Mouse (Mus musculus) neural tube, embryonic 14.5 days (tissue): ENCODE measurements at regions not wholly inside any gene's neighbourhood (a gene's known extent, or its start where the extent isn't known, plus 50 kb on each side); places are given as distances from the start of the nearest gene placed in this dataset.
A peak's percentile ranks its signal among the peaks of the same experiment; 100 is the strongest.

ENCODE experiments used
- ATAC-seq: fragments of 200-750 bp; cut with Nextera tagmentation; 2 replicates; pipeline ENCODE4 v1.8.0; 2017; ENCODE audit warnings: low read depth, mild to moderate bottlenecking, moderate TSS enrichment, moderate library complexity
- H3K27ac ChIP-seq: fragments of 300-500 bp; sonication (generic); 2 replicates; pipeline ENCODE4 v1.5.1; 2014; ENCODE audit warnings: low read depth, mild to moderate bottlenecking, control low read depth, low read length, moderate library complexity, mixed read lengths
- H3K27me3 ChIP-seq: fragments of 300-500 bp; sonication (generic); 2 replicates; pipeline ENCODE4 v1.6.1; 2014; ENCODE audit warnings: low read length; ENCODE audit not compliant: control insufficient read depth, insufficient read depth
- H3K36me3 ChIP-seq: fragments of 300-500 bp; sonication (generic); 2 replicates; pipeline ENCODE4 v1.6.1; 2014; ENCODE audit warnings: low read length, mixed read lengths; ENCODE audit not compliant: control insufficient read depth, insufficient read depth
- H3K4me1 ChIP-seq: fragments of 300-500 bp; sonication (generic); 2 replicates; pipeline ENCODE4 v1.6.1; 2014; ENCODE audit warnings: low read length; ENCODE audit not compliant: control insufficient read depth, insufficient read depth
- H3K4me2 ChIP-seq: fragments of 300-500 bp; sonication (generic); 2 replicates; pipeline ENCODE4 v1.6.1; 2014; ENCODE audit warnings: mild to moderate bottlenecking, low read depth, low read length, control low read depth
- H3K4me3 ChIP-seq: fragments of 300-500 bp; sonication (generic); 2 replicates; pipeline ENCODE4 v1.5.1; 2014; ENCODE audit warnings: low read depth, low read length, control low read depth, mixed read lengths
- H3K9ac ChIP-seq: fragments of 300-500 bp; sonication (generic); replicated peaks from 2 replicates; pipeline ENCODE4 v1.6.1; 2014; ENCODE audit warnings: low read depth, mild to moderate bottlenecking, control low read depth, low read length, mixed read lengths
- H3K9me3 ChIP-seq: fragments of 300-500 bp; sonication (generic); 2 replicates; pipeline ENCODE4 v1.6.1; 2016; ENCODE audit warnings: low read length; ENCODE audit not compliant: control insufficient read depth
- WGBS: fragments of 180-500 bp; shearing (Covaris S2); extraction: QIAGEN DNeasy Blood & Tissue Kit; methylation state at CpG from one replicate; pipeline ENCODE4 v1.1.7; 2014; 5-methylcytosine and 5-hydroxymethylcytosine counted together

- H3K4me3 ChIP-seq = no peak overlapping the region
- H3K9ac ChIP-seq = no peak overlapping the region
- no peaks in the 10 kb centered on the region for H3K27me3 ChIP-seq
- H3K27ac ChIP-seq = no peak overlapping the region
- no peaks in the 10 kb centered on the region for H3K36me3 ChIP-seq
- H3K4me2 ChIP-seq = no peak overlapping the region
- WGBS = 59% methylated on average over 6 of the region's 6 CpGs
- no peaks in the 10 kb centered on the region for H3K9me3 ChIP-seq
- no peak for ATAC-seq
- H3K4me1 ChIP-seq = no peaks in the 10 kb centered on the region
Measured at GRCm38 (mm10) chr16:31533196-31533777, 111.2 kb downstream of the Bdh1 start.

- no peaks in the 10 kb centered on the region for H3K36me3 ChIP-seq
- no peak overlapping the region for H3K9ac ChIP-seq
- no peak overlapping the region for H3K27ac ChIP-seq
- H3K9me3 ChIP-seq = no peaks in the 10 kb centered on the region
- H3K27me3 ChIP-seq = no peaks in the 10 kb centered on the region
- WGBS = 13% methylated on average over 4 of the region's 4 CpGs
- no peak overlapping the region for H3K4me2 ChIP-seq
- no peaks in the 10 kb centered on the region for H3K4me1 ChIP-seq
- no peak overlapping the region for H3K4me3 ChIP-seq
- no peak for ATAC-seq
Measured at GRCm38 (mm10) chr16:31534923-31535523, 112.9 kb downstream of the Bdh1 start.

GRCm38 (mm10) chr16:31536328-31536727 is 114.2 kb downstream of the Bdh1 start:
- H3K27ac ChIP-seq = no peak overlapping the region
- no peak overlapping the region for H3K4me2 ChIP-seq
- no peak for ATAC-seq
- WGBS = 75% methylated on average over 3 of the region's 3 CpGs
- H3K36me3 ChIP-seq = no peaks in the 10 kb centered on the region
- H3K4me3 ChIP-seq = no peak overlapping the region
- no peaks in the 10 kb centered on the region for H3K4me1 ChIP-seq
- no peak overlapping the region for H3K9ac ChIP-seq
- no peaks in the 10 kb centered on the region for H3K9me3 ChIP-seq
- no peaks in the 10 kb centered on the region for H3K27me3 ChIP-seq

GRCm38 (mm10) chr16:31538606-31539005 is 116.5 kb downstream of the Bdh1 start:
- H3K4me2 ChIP-seq = no peak overlapping the region
- ATAC-seq = no peak
- H3K9ac ChIP-seq = no peak overlapping the region
- no peak overlapping the region for H3K4me3 ChIP-seq
- 81% methylated on average over 3 of the region's 3 CpGs for WGBS
- no peaks in the 10 kb centered on the region for H3K27me3 ChIP-seq
- no peak overlapping the region for H3K27ac ChIP-seq
- no peaks in the 10 kb centered on the region for H3K9me3 ChIP-seq
- H3K4me1 ChIP-seq = no peaks in the 10 kb centered on the region
- no peaks in the 10 kb centered on the region for H3K36me3 ChIP-seq

- Histone ChIP-seq H3K36me3 (no peaks in the 10 kb centered on the region), H3K9ac (no peak overlapping the region), H3K27me3 (no peaks in the 10 kb centered on the region), H3K27ac (no peak overlapping the region), H3K9me3 (no peaks in the 10 kb centered on the region), H3K4me3 (no peak overlapping the region), H3K4me1 (peaks cover 19% of the 10 kb centered on the region; the same call in 1 of the 2 replicates), H3K4me2 (no peak overlapping the region)
- WGBS = 69% methylated on average over 10 of the region's 10 CpGs
- ATAC-seq = no peak
Measured at GRCm38 (mm10) chr16:31543499-31544170, 119.6 kb upstream of the Dlg1 start.

GRCm38 (mm10) chr16:31546062-31546827 is 117.0 kb upstream of the Dlg1 start:
- Histone ChIP-seq H3K9ac (no peak overlapping the region; the same call in 1 of the 2 replicates), H3K27me3 (no peaks in the 10 kb centered on the region)

GRCm38 (mm10) chr16:31546828-31547224 is 116.4 kb upstream of the Dlg1 start:
- H3K36me3 ChIP-seq = no peaks in the 10 kb centered on the region
- peak overlapping the region; percentile 63; the same call in 1 of the 2 replicates for H3K27ac ChIP-seq
- peaks cover 19% of the 10 kb centered on the region; the same call in 1 of the 2 replicates for H3K4me1 ChIP-seq
- H3K27me3 ChIP-seq = no peaks in the 10 kb centered on the region
- H3K9me3 ChIP-seq = no peaks in the 10 kb centered on the region
- no peak overlapping the region for H3K4me3 ChIP-seq
- peak; percentile 32; the same call in 1 of the 2 replicates for ATAC-seq
- H3K4me2 ChIP-seq = no peak overlapping the region
- H3K9ac ChIP-seq = no peak overlapping the region
- whole genome bisulfite sequencing = 7% methylated on average over 2 of the region's 2 CpGs

More at GRCm38 (mm10) chr16:31546062-31546827, 117.0 kb upstream of the Dlg1 start:
- 1% methylated on average over 18 of the region's 18 CpGs for WGBS
- H3K4me3 ChIP-seq = no peak overlapping the region
- H3K36me3 ChIP-seq = no peaks in the 10 kb centered on the region
- H3K9me3 ChIP-seq = no peaks in the 10 kb centered on the region
- peak; percentile 56; the same call in 1 of the 2 replicates for ATAC-seq
- H3K27ac ChIP-seq = peak overlapping the region; percentile 69
- peaks cover 19% of the 10 kb centered on the region; the same call in 1 of the 2 replicates for H3K4me1 ChIP-seq
- H3K4me2 ChIP-seq = peak overlapping the region; percentile 36

GRCm38 (mm10) chr16:31547391-31547790 is 115.9 kb upstream of the Dlg1 start:
- no peaks in the 10 kb centered on the region for H3K27me3 ChIP-seq
- ATAC-seq = no peak
- no peaks in the 10 kb centered on the region for H3K9me3 ChIP-seq
- H3K4me1 ChIP-seq = peaks cover 19% of the 10 kb centered on the region; the same call in 1 of the 2 replicates
- WGBS = 38% methylated on average over 10 of the region's 10 CpGs
- no peak overlapping the region for H3K9ac ChIP-seq
- H3K36me3 ChIP-seq = no peaks in the 10 kb centered on the region
- no peak overlapping the region for H3K4me2 ChIP-seq
- no peak overlapping the region for H3K4me3 ChIP-seq
- peak overlapping the region; percentile 63 for H3K27ac ChIP-seq
